Mouse (Mus musculus): Measurements from ENCODE around the gene Apobec1. TPM values are rescaled to one million over a fixed set of nuclear protein-coding genes. Genes with fewer than 3 reads are reported as not detected.

Gene Apobec1
- polyA plus RNA-seq, 1 experiment from 2014 or later, result 3.4 TPM

DNA sequence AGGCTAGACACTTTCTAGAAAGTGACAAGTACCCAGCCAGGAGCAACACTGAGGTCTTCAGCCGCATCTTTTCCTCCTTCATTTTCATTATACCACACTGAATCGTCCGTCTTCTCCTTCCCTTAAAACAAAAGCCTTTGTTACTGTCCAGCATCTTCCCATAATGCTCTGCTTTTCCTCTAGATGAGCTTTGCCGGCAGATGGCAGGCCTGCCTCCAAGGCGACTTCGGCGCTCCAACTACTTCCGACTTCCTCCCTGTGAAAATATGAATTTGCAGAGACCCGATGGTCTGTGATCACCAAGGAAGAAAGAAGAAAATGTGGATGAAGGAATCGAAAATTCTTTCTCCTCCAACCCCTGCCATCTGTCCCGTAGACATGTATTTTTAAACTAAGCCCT lies 74.1 kb downstream of the Apobec1 start:
- 82% methylated on average over 11 of the region's 11 CpGs for WGBS
- Histone ChIP-seq H3K4me1 (replicated peaks; ENCODE audit: control insufficient read depth, insufficient read depth, low read length) (peaks cover 5% of the 10 kb centered on the region; the same call in 1 of the 2 replicates), H3K27me3 (replicated peaks; ENCODE audit: control insufficient read depth, insufficient read depth, low read length) (no peaks in the 10 kb centered on the region), H3K4me2 (ENCODE audit: low read length) (no peak overlapping the region), H3K9ac (ENCODE audit: low read length) (no peak overlapping the region), H3K9me3 (ENCODE audit: control insufficient read depth, low read length) (no peaks in the 10 kb centered on the region), H3K4me3 (ENCODE audit: low read depth, low read length) (no peak overlapping the region), H3K27ac (ENCODE audit: low read depth) (no peak overlapping the region), H3K36me3 (ENCODE audit: control insufficient read depth, insufficient read depth, low read length) (no peaks in the 10 kb centered on the region)
- DNase-seq (ENCODE audit: low spot score), result no peak
- ATAC-seq (replicated peaks; ENCODE audit: low FRiP score, low TSS enrichment, low read depth), result no peak

Other genes with a start within 250 kb of the Apobec1 start
- gene Rimklb, start 103.7 kb downstream of the Apobec1 start, polyA plus RNA-seq (2014; fragmentation: Nextera tagmentation; extraction: Ambion mirVana), result 13.1 and 16.7 TPM in 2 replicates
- 2.0 and 4.6 TPM in 2 replicates for gene Mfap5, start 96.6 kb downstream of the Apobec1 start, polyA plus RNA-seq (2014; fragmentation: Nextera tagmentation; extraction: Ambion mirVana)
- gene Aicda, start 48.6 kb downstream of the Apobec1 start, polyA plus RNA-seq (2014; fragmentation: Nextera tagmentation; extraction: Ambion mirVana), result 0.12 TPM in 1 of 2 replicates, not detected in the other
- gene Gdf3, start 7.6 kb upstream of the Apobec1 start, polyA plus RNA-seq (2014; fragmentation: Nextera tagmentation; extraction: Ambion mirVana), result 0.11 TPM in 1 of 2 replicates, not detected in the other
- gene Dppa3, start 24.0 kb upstream of the Apobec1 start, polyA plus RNA-seq (2014; fragmentation: Nextera tagmentation; extraction: Ambion mirVana), result not detected in 2 replicates
- 0.15 and 0.17 TPM in 2 replicates for gene Nanog, start 105.0 kb upstream of the Apobec1 start, polyA plus RNA-seq (2014; fragmentation: Nextera tagmentation; extraction: Ambion mirVana)
- gene Slc2a3, start 199.2 kb upstream of the Apobec1 start, polyA plus RNA-seq (2014; fragmentation: Nextera tagmentation; extraction: Ambion mirVana), result 17.6 and 21.5 TPM in 2 replicates
- 6.4 and 6.9 TPM in 2 replicates for gene Foxj2, start 217.5 kb upstream of the Apobec1 start, polyA plus RNA-seq (2014; fragmentation: Nextera tagmentation; extraction: Ambion mirVana)